Mouse (Mus musculus) CH12.LX (cell line): ENCODE measurements around the gene Pdhx. TPM values are rescaled to one million over a fixed set of nuclear protein-coding genes. Genes with fewer than 3 reads are reported as not detected.

Experiments
- DNase-seq: peaks from one replicate; pipeline ENCODE4 v3.0.0-alpha.2; 2013; ENCODE audit errors: extremely low read depth
- H3K27ac ChIP-seq: 2 replicates; pipeline ENCODE4 v1.5.1; 2012; ENCODE audit warnings: low read depth, mild to moderate bottlenecking, control low read depth, moderate library complexity; ENCODE audit not compliant: insufficient read depth
- H3K27me3 ChIP-seq: replicated peaks from 2 replicates; pipeline ENCODE3; 2012; ENCODE audit warnings: inconsistent platforms
- H3K36me3 ChIP-seq, 2 experiments: replicated peaks in 1 of 2; 2 replicates each; pipeline versions ENCODE3 to v1.6.1; 2012; ENCODE audit warnings: inconsistent platforms in 1 of 2, low read length in 1 of 2, mild to moderate bottlenecking in 1 of 2, mixed read lengths in 1 of 2, moderate library complexity in 1 of 2; ENCODE audit not compliant: control insufficient read depth in 1 of 2, insufficient read depth in 1 of 2
- H3K4me1 ChIP-seq, 2 experiments: 2 replicates each; pipeline ENCODE4 v1.6.1; 2012; ENCODE audit warnings: inconsistent platforms in 1 of 2, moderate library complexity in 1 of 2; ENCODE audit not compliant: insufficient read depth in 2 of 2, control insufficient read depth in 1 of 2
- H3K4me2 ChIP-seq: 2 replicates; pipeline ENCODE4 v1.6.1; 2012; ENCODE audit warnings: low read depth, mild to moderate bottlenecking, control low read depth; ENCODE audit not compliant: poor library complexity, insufficient read depth, severe bottlenecking
- H3K4me3 ChIP-seq, 3 experiments: fragments of 150-350 bp in 1 of 3; sonication (generic) in 1 of 3; replicated peaks in 1 of 3; 2 replicates each; pipeline versions ENCODE3 to v1.5.1; 2011 to 2012; ENCODE audit warnings: low read depth in 2 of 3, low read length in 2 of 3, mild to moderate bottlenecking in 2 of 3, moderate library complexity in 2 of 3, control low read depth in 1 of 3, improper control_type of control experiment in 1 of 3, inconsistent platforms in 1 of 3, mixed read lengths in 1 of 3; ENCODE audit not compliant: poor library complexity in 1 of 3
- H3K79me2 ChIP-seq: replicated peaks from 2 replicates; pipeline ENCODE4 v1.6.1; 2012; ENCODE audit warnings: mild to moderate bottlenecking, moderate library complexity; ENCODE audit not compliant: control insufficient read depth, poor library complexity, insufficient read depth, severe bottlenecking; ENCODE audit errors: extremely low read depth
- H3K9ac ChIP-seq: 2 replicates; pipeline ENCODE4 v1.6.1; 2012; ENCODE audit warnings: low read depth, mild to moderate bottlenecking, control low read depth, moderate library complexity; ENCODE audit not compliant: insufficient read depth
- H3K9me3 ChIP-seq: replicated peaks from 2 replicates; pipeline ENCODE3; 2012; ENCODE audit warnings: low read length, inconsistent platforms, mixed read lengths
- BHLHE40 ChIP-seq: IDR thresholded peaks from 2 replicates; pipeline ENCODE4 v1.6.1; 2011; ENCODE audit warnings: mild to moderate bottlenecking, low read depth, low read length, improper control_type of control experiment
- CHD1 ChIP-seq: IDR thresholded peaks from 2 replicates; pipeline ENCODE4 v1.6.1; 2012; ENCODE audit warnings: low read depth, low read length, improper control_type of control experiment, inconsistent platforms
- CTCF ChIP-seq, 2 experiments: IDR thresholded peaks in 1 of 2; conservative IDR thresholded peaks in 1 of 2; 2 replicates each; pipeline ENCODE4 v1.5.1; 2011 to 2012; ENCODE audit warnings: low read depth in 2 of 2, low read length in 2 of 2, improper control_type of control experiment in 1 of 2, inconsistent platforms in 1 of 2, mild to moderate bottlenecking in 1 of 2, moderate library complexity in 1 of 2
- E2F4 ChIP-seq: IDR thresholded peaks from 2 replicates; pipeline ENCODE4 v1.6.1; 2011; ENCODE audit warnings: low read depth, low read length, improper control_type of control experiment; ENCODE audit not compliant: insufficient replicate concordance
- ELF1 ChIP-seq: IDR thresholded peaks from 2 replicates; pipeline ENCODE4 v1.6.1; 2014; ENCODE audit warnings: low read depth, mild to moderate bottlenecking, inconsistent platforms, low read length, improper control_type of control experiment
- EP300 ChIP-seq: IDR thresholded peaks from 2 replicates; pipeline ENCODE4 v1.6.1; 2011; ENCODE audit warnings: low read length, improper control_type of control experiment
- ETS1 ChIP-seq: conservative IDR thresholded peaks from 2 replicates; pipeline ENCODE4 v1.6.1; 2012; ENCODE audit warnings: low read depth, mild to moderate bottlenecking, inconsistent platforms, low read length, improper control_type of control experiment, moderate library complexity
- GABPA ChIP-seq: IDR thresholded peaks from 2 replicates; pipeline ENCODE4 v1.6.1; 2012; ENCODE audit warnings: low read depth, low read length, improper control_type of control experiment, inconsistent platforms; ENCODE audit not compliant: insufficient replicate concordance
- HCFC1 ChIP-seq: IDR thresholded peaks from 2 replicates; pipeline ENCODE4 v1.6.1; 2012; ENCODE audit warnings: low read depth, mild to moderate bottlenecking, inconsistent platforms, low read length, improper control_type of control experiment
- IRF4 ChIP-seq: IDR thresholded peaks from 2 replicates; pipeline ENCODE4 v1.6.1; 2014; ENCODE audit warnings: low read depth, mild to moderate bottlenecking, inconsistent platforms, low read length, improper control_type of control experiment
- KAT2A ChIP-seq: IDR thresholded peaks from 2 replicates; pipeline ENCODE4 v1.6.1; 2012; ENCODE audit warnings: low read length, improper control_type of control experiment, inconsistent platforms; ENCODE audit not compliant: insufficient replicate concordance
- MAX ChIP-seq: IDR thresholded peaks from 2 replicates; pipeline ENCODE4 v1.6.1; 2011; ENCODE audit warnings: low read length, improper control_type of control experiment
- MAZ ChIP-seq: IDR thresholded peaks from 2 replicates; pipeline ENCODE4 v1.6.1; 2012; ENCODE audit warnings: low read depth, mild to moderate bottlenecking, inconsistent platforms, low read length, improper control_type of control experiment, moderate library complexity
- MEF2A ChIP-seq: IDR thresholded peaks from 2 replicates; pipeline ENCODE4 v1.6.1; 2014; ENCODE audit warnings: low read depth, mild to moderate bottlenecking, inconsistent platforms, low read length, improper control_type of control experiment, borderline replicate concordance
- MXI1 ChIP-seq: IDR thresholded peaks from 2 replicates; pipeline ENCODE4 v1.6.1; 2011; ENCODE audit warnings: mild to moderate bottlenecking, low read depth, low read length, improper control_type of control experiment
- MYC ChIP-seq: IDR thresholded peaks from 2 replicates; pipeline ENCODE4 v1.6.1; 2011; ENCODE audit warnings: low read depth, mild to moderate bottlenecking, improper control_type of control experiment, low read length
- NELFE ChIP-seq: IDR thresholded peaks from 2 replicates; pipeline ENCODE4 v1.6.1; 2011; ENCODE audit warnings: low read depth, low read length, improper control_type of control experiment
- POLR2A ChIP-seq: IDR thresholded peaks from 2 replicates; pipeline ENCODE4 v1.6.1; 2011; ENCODE audit warnings: low read depth, mild to moderate bottlenecking, improper control_type of control experiment, low read length
- RAD21 ChIP-seq: IDR thresholded peaks from 2 replicates; pipeline ENCODE4 v1.6.1; 2011; ENCODE audit warnings: low read depth, mild to moderate bottlenecking, low read length, improper control_type of control experiment, moderate library complexity
- RCOR1 ChIP-seq: conservative IDR thresholded peaks from 2 replicates; pipeline ENCODE4 v1.6.1; 2012; ENCODE audit warnings: low read depth, mild to moderate bottlenecking, inconsistent platforms, low read length, improper control_type of control experiment
- SIN3A ChIP-seq: IDR thresholded peaks from 2 replicates; pipeline ENCODE4 v1.6.1; 2012; ENCODE audit warnings: low read length, improper control_type of control experiment, inconsistent platforms
- SMC3 ChIP-seq: IDR thresholded peaks from 2 replicates; pipeline ENCODE4 v1.6.1; 2011; ENCODE audit warnings: low read depth, low read length, improper control_type of control experiment
- TBP ChIP-seq: conservative IDR thresholded peaks from 2 replicates; pipeline ENCODE4 v1.6.1; 2011; ENCODE audit warnings: low read depth, low read length, improper control_type of control experiment
- TCF12 ChIP-seq: IDR thresholded peaks from 2 replicates; pipeline ENCODE4 v1.6.1; 2014; ENCODE audit warnings: low read depth, mild to moderate bottlenecking, inconsistent platforms, low read length, improper control_type of control experiment
- UBTF ChIP-seq: IDR thresholded peaks from 2 replicates; pipeline ENCODE4 v1.6.1; 2012; ENCODE audit warnings: low read depth, mild to moderate bottlenecking, inconsistent platforms, low read length, improper control_type of control experiment, moderate library complexity
- USF1 ChIP-seq: IDR thresholded peaks from 2 replicates; pipeline ENCODE4 v1.6.1; 2014; ENCODE audit warnings: low read depth, mild to moderate bottlenecking, inconsistent platforms, low read length, improper control_type of control experiment
- USF2 ChIP-seq: conservative IDR thresholded peaks from 2 replicates; pipeline ENCODE4 v1.6.1; 2011; ENCODE audit warnings: low read depth, low read length, improper control_type of control experiment
- ZC3H11A ChIP-seq: IDR thresholded peaks from 2 replicates; pipeline ENCODE4 v1.6.1; 2012; ENCODE audit warnings: low read depth, mild to moderate bottlenecking, inconsistent platforms, low read length, improper control_type of control experiment
- ZMIZ1 ChIP-seq: IDR thresholded peaks from 2 replicates; pipeline ENCODE4 v1.6.1; 2012; ENCODE audit warnings: low read depth, mild to moderate bottlenecking, inconsistent platforms, low read length, improper control_type of control experiment
- ZNF384 ChIP-seq: IDR thresholded peaks from 2 replicates; pipeline ENCODE4 v1.6.1; 2012; ENCODE audit warnings: low read depth, low read length, improper control_type of control experiment, inconsistent platforms
- dilution Hi-C: fragments of 300-500 bp; cut with MboI; formaldehyde crosslinking; loops from 2 replicates; pipeline ENCODE4 v1.14.3; 2020; ENCODE audit warnings: low sequenced_read_pairs; ENCODE audit not compliant: extremely low pct_unique_long_range_greater_than_20kb, extremely low pct_ligation_motif_present
- in situ Hi-C: fragments of 300-500 bp; cut with MboI; formaldehyde crosslinking; loops from 3 replicates; pipeline ENCODE4 v1.14.3; 2019; ENCODE audit warnings: low sequenced_read_pairs, low pct_ligation_motif_present, low pct_unique_long_range_greater_than_20kb, mixed read lengths
- polyA plus RNA-seq: library from polyadenylated mRNA; unstranded; fragments of >175 nt; gene quantifications from 2 replicates; pipeline ENCODE4 v1.2.1, GENCODE M21; 2012; ENCODE audit warnings: low read depth; ENCODE audit not compliant: insufficient read length
- total RNA-seq, 2 experiments: library from RNA; depleted of rRNA; stranded (reverse); fragments of 300-350 nt in 1 of 2; fragments of >200 nt in 1 of 2; gene quantifications; 2 replicates each; pipeline ENCODE4 v1.2.3; 2012 to 2014

Gene Pdhx
- total and polyA plus RNA-seq, 3 experiments, result 78.9 to 131 (median 104) TPM

GRCm38 (mm10) chr2:102982822-102983221 is 90.5 kb downstream of the Pdhx start:
- no peak overlapping the region for H3K4me2 ChIP-seq
- H3K4me3 ChIP-seq, result no peak overlapping the region
- TF ChIP-seq KAT2A, result no peak
- TF ChIP-seq ETS1, result peak; percentile 60
- in situ Hi-C loops (no loop called here), dilution Hi-C loops (no loop called here)
- H3K27ac ChIP-seq, result peak overlapping the region; percentile 96; the same call in 1 of the 2 replicates
- no peaks in the 10 kb centered on the region for H3K9me3 ChIP-seq
- no peak overlapping the region; the same call in 1 of the 2 replicates for H3K9ac ChIP-seq
- H3K27me3 ChIP-seq, result no peaks in the 10 kb centered on the region
- no peak for DNase-seq
- H3K79me2 ChIP-seq, result no peaks in the 10 kb centered on the region
- no peaks in the 10 kb centered on the region for H3K36me3 ChIP-seq
- peaks cover 31 to 61% of the 10 kb centered on the region in 2 experiments for H3K4me1 ChIP-seq

- H3K9me3 ChIP-seq, result no peaks in the 10 kb centered on the region
- peak overlapping the region; percentile 98 for H3K27ac ChIP-seq
- in situ Hi-C loops, result no loop called here
- H3K4me2 ChIP-seq, result peak overlapping the region; percentile 54
- H3K79me2 ChIP-seq, result no peaks in the 10 kb centered on the region
- H3K27me3 ChIP-seq, result no peaks in the 10 kb centered on the region
- H3K36me3 ChIP-seq, result no peaks in the 10 kb centered on the region
- peak; percentile 91 for DNase-seq
- H3K9ac ChIP-seq, result peak overlapping the region; percentile 40
- H3K4me3 ChIP-seq, result no peak overlapping the region
- H3K4me1 ChIP-seq, result peaks cover 31 to 54% of the 10 kb centered on the region in 2 experiments
- dilution Hi-C loops, result no loop called here
- TF ChIP-seq NELFE (no peak), RAD21 (peak; percentile 58), IRF4 (peak; percentile 79), ZMIZ1 (peak; percentile 47; the same call in 1 of the 2 replicates), MXI1 (peak; percentile 53; the same call in 1 of the 2 replicates), CHD1 (peak; percentile 89), MAX (peak; percentile 13; the same call in 1 of the 2 replicates), USF2 (no peak), E2F4 (no peak), ZNF384 (peak; percentile 15; the same call in 1 of the 2 replicates), SMC3 (peak; percentile 56), MEF2A (peak; percentile 81), GABPA (no peak), CTCF (conservative IDR thresholded peaks at IDR 0.05 in 1 of 2, IDR thresholded peaks at IDR 0.05 in 1 of 2; ENCODE audit: low read depth in 2 of 2, low read length in 2 of 2) (peak; percentile 27 to 69; a peak in 3 of 4 replicates), MYC (peak; percentile 14; the same call in 1 of the 2 replicates), EP300 (peak; percentile 87), USF1 (no peak), SIN3A (0 out of 2 replicates have a peak, but pooled peaks have one; percentile 35), MAZ (no peak), RCOR1 (peak; percentile 80), TCF12 (peak; percentile 65), BHLHE40 (peak; percentile 72; the same call in 1 of the 2 replicates), KAT2A (no peak), ZC3H11A (no peak), POLR2A (no peak), ETS1 (peak; percentile 93), ELF1 (0 out of 2 replicates have a peak, but pooled peaks have one; percentile 8), UBTF (no peak), HCFC1 (no peak), TBP (no peak)
These were observed 91.6 kb downstream of the Pdhx start for GRCm38 (mm10) chr2:102981446-102982314.
